Comparison of ENCODE assay signal across 16 mouse cellular contexts in genomic region chr6:115046064-115046463, GRCm38 (mm10).
"Had no signal": no experiment of that assay in that cellular context is flagged by ENCODE, and none has a peak within 500 bp of the region (broad histone marks: within the 10 kb centered on the region; RNA-seq: fewer than 3 reads in every experiment).

No protein-coding gene starts in this region.

- DNase-seq: heart, postnatal 10 days; heart, postnatal 14 days; heart, postnatal 36 days; heart, postnatal 4 days; kidney, adult 11 months; kidney, adult 18-20 months; kidney, adult 2 months; kidney, adult 8-10 months; kidney, adult 9 months; kidney, postnatal 10 days; kidney, postnatal 14 days; kidney, postnatal 25 days; kidney, postnatal 36 days; kidney, postnatal 4 days; layer of hippocampus, adult 9-11 months; layer of hippocampus, postnatal 36 days had no signal
